Mouse (Mus musculus): ENCODE results near the gene Gli2.

GRCm38 (mm10) chr1:118936108-118936507, 117.3 kb downstream of the Gli2 start:
- TF ChIP-seq CTCF (IDR thresholded peaks at IDR 0.05; ENCODE audit: insufficient read depth, low read length) (no peak), POLR2A (IDR thresholded peaks at IDR 0.05; ENCODE audit: borderline replicate concordance, extremely low read depth, low read depth, low read length) (no peak)
